Mouse (Mus musculus) effector memory CD4-positive, alpha-beta T cell, adult 5 months (primary cell): ENCODE data around the gene Slc15a4. TPM values are rescaled to one million over a fixed set of nuclear protein-coding genes. Genes with fewer than 3 reads are reported as not detected.

Source experiments
- polyA plus RNA-seq: library from polyadenylated mRNA; unstranded; fragments of 100-300 nt; shearing (Covaris generic); gene quantifications from one replicate; pipeline ENCODE4 v1.2.1, GENCODE M21; 2017

Gene Slc15a4
- 24.2 TPM for polyA plus RNA-seq

DNA sequence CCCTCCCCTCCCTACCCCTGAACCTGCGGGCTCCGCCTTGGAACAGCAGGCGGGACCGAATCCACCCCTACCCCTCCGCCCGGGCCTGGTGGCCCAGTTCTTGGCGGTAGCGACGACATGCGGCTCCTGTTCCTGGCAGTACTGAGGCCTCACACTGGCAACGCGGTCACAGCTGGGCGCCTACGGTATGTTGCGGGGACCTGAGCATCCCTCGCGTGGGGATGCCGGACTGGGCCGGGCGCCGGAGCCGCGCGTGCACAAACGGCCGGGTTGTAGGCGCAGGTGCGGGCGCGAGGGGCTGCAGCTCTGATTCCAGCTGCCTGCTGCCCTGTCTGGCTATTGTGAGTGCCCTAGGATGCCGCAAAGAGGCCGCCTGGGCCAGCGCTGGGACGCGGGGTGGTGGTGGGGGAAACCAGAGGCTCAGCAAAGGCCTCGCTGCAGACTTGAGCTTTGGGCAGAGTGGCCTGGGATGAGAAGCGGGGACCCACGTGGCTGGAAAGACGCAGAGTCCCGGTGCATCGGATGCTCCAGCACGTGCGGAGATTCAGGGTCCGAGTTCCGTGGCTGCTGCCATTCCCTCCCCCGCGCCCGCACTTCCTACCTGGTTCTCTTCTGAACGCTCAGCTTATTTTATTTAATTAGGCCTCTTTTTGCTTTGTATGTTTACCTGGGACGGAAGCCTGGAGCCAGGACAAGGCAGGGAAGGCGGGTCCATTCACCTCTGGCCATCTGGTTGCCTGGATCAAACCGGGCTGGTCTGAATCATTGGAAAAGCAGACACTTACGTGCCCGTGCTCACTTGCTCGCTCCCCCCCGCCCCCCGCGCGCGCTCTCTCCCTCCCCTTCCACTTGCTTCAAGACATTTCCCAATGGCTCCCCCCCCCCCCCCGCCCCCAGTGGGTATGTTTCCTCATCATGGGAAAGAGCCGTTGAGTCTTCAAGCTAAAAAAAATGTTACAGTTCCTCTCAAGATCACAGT, at the start of gene Slc15a4, which contains the start of gene Glt1d1:
Gene Slc15a4 (minus strand): TSS at position 731 of the 979 bp plus-strand sequence.
Gene Glt1d1 (plus strand): TSS at position 96 of the 979 bp plus-strand sequence.

Other genes starting within 250 kb of the Slc15a4 start
- not detected for gene Glt1d1, start 635 bp downstream of the Slc15a4 start, polyA plus RNA-seq